Mouse (Mus musculus): ENCODE results near the gene Tenm2. TPM values are rescaled to one million over a fixed set of nuclear protein-coding genes. Genes with fewer than 3 reads are reported as not detected.

Gene Tenm2
- total RNA-seq, 2 experiments from 2014 or later = 0.29 to 0.49 TPM

DNA sequence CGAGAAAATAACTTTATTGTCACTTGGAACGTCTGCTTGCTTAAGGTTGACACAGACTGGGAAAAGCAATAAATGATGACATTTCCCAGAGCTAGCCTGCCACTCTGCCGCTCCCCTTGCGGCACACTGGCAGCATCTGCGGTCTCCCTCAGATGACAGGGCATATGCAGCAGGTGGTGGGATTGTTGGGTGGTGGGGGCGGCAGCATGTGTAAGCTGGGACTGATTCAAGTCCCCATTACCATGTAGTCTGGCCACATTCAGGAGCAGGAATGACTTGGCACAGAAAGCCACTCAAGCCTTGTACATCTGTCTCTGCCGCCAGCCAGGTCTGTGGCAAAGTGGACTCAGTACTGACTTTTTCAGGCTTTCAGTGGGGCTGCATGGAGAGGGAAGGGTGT lies 1059.7 kb downstream of the Tenm2 start:
- DNase-seq = no peak

DNA sequence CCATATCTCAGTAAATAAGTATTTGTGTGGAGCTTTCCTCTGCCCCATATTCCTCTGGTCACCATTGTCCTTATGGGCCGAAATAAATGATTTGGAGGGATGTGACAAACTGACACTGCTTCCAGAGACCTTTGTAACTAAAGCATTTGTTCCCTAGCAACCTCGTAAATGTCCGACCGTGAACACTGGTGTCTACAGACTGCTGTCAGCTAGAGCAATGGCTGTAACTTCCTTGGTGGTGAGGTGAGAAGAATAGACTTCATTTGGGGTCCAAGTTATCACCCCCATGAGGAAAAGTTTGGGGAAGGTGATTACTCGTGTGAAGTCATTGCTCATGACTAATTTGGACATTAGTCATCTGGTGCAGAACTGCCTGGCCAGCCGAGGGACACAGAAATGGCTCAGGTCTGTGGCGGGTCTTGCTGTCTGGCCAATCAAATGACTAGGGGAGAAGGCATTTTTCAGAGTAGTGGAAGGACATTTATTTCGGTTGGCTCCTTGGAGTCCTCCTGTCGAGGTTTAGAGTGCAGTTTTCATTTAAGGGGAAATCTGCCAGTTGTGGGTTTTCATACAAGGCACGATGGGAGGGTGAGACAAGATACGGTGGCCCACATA lies 1062.6 kb downstream of the Tenm2 start:
- DNase-seq = no peak

DNA sequence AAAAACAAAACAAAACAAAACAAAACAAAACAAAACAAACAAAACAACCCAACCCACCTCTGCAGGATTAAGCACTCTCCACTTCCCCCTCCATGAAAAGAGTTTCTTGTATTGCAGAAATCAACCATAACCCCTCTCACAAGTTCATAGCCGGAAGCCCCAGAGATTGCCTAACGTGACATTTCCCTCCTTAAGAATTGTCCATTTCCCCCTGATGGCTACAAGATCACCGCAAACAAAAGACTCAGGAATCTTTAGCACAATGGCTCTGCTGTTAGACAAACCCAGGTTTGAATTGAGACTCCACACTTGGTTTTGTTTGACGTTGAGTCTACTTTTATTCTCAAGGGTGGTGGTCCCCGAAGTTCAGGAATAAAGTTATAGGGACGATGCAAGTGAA lies 1063.2 kb downstream of the Tenm2 start:
- DNase-seq = no peak

DNA sequence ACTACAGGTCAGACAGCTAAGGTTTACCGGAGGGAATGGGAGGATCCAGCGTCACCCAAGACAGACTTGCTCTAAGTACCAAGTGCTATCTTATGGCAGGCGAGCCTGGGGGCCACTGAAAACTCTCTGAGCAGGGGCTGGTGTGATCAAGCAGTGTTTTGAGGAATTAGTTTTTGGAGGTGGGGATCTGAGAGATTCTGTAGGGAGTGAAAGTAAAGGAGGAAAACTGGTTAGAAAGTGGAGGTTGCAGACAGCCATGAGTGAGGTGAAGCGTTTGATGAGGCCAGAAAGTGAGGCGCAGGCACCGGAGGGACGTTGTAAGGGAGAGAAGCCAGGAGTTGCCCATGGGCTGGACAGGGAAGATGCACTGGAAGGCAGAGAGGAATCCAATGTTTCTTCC lies 1063.8 kb downstream of the Tenm2 start:
- DNase-seq = no peak

- no peak for DNase-seq
These were observed 1064.5 kb downstream of the Tenm2 start for GRCm38 (mm10) chr11:36171221-36171620.

DNA sequence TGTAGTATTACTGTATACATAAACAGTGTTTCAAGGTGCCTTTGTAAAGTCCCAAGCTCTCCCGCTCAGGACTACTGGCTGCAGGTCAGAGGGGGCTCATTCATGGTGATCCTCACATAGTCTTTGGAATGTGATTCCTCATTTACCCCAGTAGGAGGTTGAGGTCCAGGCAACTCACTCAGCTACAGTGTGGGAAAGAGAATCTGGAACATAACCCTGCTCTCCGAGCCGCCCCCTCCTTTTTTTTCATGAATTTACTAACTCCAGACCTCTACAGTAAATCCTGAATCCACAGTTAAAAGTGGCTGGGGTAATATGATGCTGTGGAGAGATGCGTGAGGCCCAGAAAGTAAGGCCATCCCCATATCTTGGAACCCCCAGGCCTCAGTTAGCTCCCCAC lies 1066.0 kb downstream of the Tenm2 start:
- no peak for DNase-seq

DNA sequence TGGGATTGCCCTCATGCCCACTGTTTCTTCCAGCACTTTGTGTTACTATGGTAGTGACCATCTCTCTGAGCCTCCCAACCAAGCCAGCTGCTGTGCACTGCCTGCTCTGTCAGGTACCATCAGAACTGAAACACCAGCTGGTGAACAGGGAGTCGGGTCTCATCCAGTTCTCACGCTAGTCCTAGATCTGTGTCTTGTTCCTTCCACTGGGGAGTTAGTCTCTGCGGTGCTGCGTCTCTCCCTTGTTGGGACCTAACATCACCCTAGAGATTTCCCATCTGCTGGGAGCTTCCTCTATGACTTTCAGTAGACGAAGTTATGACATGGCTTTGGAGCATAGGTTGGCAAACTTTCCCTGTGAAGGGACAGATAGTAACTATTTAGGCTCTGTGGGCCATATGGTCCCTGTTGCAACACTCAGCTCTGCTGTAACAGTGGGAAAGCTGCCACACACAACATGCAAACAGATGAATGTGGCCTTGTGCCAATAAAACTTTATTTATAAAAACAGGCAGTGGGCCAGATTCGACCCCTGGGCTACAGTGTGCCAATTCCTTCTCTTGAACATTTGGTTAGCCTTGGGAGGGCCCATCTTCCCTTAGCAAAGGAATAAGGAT lies 1066.7 kb downstream of the Tenm2 start:
- DNase-seq = no peak

GRCm38 (mm10) chr11:36167766-36168318 lies 1067.9 kb downstream of the Tenm2 start:
- no peak for DNase-seq

DNA sequence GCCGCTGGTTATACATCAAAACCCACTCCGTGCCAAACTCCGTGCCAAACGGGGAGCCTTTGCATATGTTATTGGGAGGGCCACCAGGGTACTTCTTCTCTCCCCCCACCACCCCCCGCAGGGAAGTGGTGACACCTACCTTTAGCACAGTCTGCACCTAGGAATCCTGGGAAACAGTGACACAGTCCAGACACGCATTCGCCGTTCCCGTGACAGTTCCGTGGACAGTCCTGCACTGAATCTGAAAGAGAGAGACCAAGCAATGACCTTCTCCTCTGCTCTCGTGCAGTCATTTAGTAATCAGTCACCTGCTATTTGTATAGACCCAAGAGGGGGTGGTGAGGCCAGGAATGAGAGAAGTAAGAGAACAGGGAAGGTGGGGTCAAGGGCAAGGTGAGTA lies 1072.2 kb downstream of the Tenm2 start:
- DNase-seq = no peak

DNA sequence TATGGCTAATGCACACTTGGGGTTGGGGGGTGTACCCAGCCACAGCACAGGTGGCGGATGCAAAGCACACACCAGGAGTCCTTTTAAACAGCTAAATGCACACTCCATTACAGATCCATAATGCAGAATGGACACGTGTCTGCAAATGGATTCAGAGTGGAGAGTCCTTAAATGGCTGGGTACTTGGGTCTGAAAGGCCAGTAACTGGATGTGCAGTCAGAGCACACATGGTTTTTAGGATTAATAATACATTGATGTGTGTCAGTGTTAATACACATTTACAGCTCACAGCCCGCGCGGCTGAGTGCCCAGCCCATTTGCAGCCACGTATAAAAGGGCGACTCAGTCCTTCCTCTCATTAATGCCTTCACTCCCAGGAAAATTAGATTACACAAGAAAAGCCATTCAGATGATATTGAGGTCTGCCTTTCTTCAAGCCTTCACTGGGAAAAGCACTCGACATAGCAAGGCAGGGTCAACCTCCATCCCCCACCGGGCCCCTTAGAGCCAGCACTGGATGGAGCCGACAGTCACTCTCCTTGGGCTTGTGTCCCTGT lies 1073.9 kb downstream of the Tenm2 start:
- DNase-seq = no peak

DNA sequence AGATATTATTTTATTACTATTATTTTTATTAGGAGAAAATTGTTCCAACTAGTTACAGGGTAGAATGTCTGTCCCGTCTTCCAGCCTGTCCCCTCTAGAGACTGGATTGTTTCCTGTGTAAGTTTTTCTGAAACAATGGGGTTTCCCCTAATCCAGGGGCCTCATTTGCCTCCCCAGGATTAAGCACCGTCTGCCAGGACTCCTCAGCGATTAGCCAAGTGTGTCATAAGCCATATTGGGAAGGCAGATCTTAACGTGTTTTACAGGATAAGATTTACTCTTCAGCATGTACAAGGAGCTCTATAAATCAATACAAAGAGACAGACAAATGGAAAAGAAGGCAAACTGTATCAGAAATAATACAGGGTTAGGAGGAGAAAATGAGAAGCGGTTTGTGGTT lies 1082.3 kb downstream of the Tenm2 start:
- no peak for DNase-seq

DNA sequence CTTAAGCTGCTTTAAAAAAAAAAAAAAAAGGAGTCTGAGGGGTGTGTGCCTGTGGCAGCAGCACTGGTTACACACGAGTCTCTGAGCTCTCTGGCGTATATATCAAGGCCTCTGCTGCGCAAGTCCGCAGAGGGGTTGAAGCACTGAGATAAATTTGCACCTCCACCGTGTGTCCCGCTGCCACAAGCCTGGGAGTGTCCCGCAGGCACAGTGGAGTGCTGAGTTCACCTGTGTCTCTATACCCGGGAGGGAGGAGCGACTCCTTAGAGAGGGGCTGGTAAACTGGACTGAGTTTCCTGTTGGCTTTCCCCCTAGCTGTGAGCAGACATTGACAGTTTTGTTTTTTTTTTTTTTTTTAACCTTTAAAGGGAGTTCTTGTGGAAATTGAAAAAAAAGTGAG lies 1082.8 kb downstream of the Tenm2 start:
- DNase-seq = no peak

DNA sequence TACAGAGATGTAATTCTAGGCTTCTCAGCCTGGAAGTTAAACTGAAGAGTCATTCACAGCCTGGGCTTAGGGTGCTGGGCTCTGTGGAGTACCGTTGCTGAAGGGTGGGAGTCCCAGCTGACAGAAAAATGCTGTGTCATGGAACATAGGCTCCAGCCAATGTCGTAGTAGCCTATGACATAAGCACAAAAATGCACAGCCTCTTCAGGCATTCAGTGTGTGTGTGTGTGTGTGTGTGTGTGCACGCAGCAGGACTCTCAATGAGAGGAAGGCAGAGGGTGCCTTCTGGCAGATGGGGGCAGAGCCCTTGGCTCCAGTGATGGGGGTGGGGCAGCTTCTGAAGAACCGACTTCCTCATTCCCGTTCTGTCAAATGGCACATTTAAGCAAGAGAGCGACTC lies 1083.5 kb downstream of the Tenm2 start:
- DNase-seq = no peak

DNA sequence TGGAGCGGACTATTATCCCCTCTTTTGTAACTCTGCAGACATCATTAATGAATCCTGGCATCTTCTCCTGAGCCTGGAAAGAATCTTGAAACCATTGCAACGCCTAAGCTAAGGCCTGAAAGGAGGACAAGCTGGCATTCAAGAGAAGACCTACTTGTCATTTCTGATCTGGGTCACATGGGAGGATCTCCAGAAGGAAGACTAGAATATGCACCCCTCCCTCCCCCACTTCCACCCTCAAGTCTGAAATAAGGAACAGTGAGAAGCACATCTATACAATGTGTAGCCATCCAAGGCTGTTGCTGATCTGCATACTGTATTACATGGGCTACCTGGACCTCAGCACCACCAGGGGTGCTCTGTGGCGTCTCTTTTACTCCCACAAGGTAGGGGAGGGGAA lies 1086.7 kb downstream of the Tenm2 start:
- no peak for DNase-seq

DNA sequence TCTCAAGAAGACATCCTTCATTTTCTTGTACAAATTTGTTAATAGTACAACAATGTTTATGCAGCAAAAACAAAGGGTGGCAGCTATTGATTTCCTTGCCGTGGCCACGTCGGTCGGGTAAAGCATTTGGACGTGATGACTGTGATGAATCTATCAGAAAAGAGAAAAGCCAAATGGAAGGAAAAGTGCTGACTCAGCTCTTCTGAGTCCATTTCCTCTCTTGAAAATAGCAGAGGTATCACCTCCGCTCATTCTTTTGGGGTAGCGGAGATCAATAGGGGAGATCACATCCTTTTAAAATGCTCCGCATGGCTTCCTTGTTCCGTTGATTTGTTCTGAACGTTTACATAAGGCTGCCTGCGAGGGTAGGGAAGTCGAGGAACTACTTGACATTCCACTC lies 1090.7 kb downstream of the Tenm2 start:
- DNase-seq = no peak

GRCm38 (mm10) chr11:36140411-36140810 lies 1095.4 kb downstream of the Tenm2 start:
- no peak for DNase-seq

DNA sequence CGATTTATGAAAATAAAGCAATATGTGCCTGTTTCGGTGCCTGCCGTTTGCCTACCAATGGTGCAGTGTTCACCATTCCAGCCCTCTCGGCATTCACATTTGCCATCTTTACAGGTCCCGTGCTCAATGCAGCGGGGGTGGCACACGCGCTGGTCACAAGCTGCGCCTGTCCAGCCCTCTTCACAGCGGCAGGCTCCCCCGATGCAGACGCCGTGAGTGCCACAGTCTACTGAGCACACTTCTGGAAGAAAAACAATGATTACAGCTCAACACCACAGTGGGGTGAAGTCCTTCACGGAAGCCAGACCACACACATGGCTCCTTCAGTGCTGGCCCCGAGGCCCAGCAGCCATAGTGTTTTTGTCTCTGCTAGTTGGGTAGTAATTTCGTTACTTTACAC lies 1096.2 kb downstream of the Tenm2 start:
- no peak for DNase-seq

GRCm38 (mm10) chr11:36137840-36138239 lies 1097.9 kb downstream of the Tenm2 start:
- no peak for DNase-seq

DNA sequence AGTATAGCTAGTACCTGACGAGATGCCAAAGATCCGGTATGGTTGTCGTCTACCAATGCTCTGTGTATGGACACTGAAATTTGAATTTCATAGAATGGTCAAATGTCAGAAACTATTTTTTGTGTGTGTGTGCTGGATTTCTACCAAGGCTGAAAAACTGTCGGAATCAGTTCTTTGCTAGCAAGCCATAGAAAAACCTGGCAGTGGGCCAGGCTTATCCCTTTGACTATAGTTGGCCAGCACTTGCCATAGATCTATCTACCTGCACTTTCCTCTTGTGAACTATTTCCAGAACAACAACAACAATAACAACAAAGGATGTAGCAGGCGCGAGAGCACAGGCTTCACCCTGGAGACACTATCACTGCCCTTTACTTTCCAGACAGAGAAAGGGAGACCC lies 1098.5 kb downstream of the Tenm2 start:
- no peak for DNase-seq

DNA sequence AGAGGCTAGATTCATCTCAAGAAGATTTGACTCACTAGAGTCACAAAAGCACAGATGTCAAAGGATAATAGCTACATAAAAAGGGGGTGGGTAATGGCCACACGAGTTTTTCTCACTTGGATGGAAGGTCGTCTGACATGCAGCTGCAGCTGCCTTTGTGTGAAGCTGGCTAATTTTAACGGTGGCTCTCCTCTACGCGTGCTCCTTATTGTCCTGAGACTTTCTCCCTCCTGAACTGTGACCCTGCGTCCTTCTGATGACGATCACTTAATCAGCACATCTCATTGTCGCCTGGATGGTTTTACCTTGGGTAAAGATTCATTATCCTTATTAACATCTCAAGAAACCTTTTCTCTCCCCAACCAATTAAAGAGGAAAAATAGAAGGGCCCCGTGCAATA lies 1101.1 kb downstream of the Tenm2 start:
- DNase-seq = no peak

GRCm38 (mm10) chr11:36123275-36123674 lies 1112.5 kb downstream of the Tenm2 start:
- DNase-seq = no peak

- no peak for DNase-seq
These were observed 1114.3 kb downstream of the Tenm2 start for GRCm38 (mm10) chr11:36121410-36121929.

DNA sequence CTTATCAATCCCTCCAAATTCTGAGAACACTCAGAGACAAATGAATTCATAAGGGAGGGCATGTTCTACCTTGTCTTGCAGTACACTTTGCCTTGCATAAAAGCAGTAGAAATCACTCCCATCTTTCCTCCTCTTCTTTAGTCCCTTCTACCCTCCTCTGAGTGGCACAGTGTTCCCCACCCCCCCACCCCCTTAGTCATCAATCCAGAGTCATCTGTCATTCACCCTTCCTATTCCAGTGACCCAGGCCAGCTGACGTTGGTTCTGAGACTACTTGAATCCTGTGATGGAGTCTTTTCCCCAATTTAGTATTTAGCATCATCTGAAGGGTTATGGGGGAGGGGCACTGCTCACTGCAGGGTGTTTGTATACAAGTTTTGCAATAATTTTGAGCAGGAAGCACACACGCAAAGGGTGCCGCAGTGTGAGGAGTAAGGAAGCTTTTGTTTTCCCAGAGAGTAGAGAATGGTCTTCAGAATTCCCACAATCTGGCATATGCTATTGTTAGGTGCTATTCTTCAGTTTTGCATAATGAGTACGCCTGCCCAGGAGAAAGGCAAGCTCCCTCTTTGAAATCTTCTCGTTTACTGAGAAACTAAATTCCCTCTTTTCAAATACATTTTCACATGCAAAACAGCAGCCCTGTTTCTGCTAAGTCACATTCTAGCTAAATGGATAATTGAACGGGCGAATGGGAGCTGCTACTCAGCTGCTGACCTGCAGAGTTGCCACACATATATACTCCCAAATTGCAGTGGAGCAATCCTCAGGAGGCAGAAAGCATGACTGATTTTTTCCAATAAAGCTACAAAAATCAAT lies 1115.0 kb downstream of the Tenm2 start:
- no peak for DNase-seq

Measured in gastrocnemius, postnatal 25 days (tissue).